Mouse (Mus musculus): ENCODE data around the gene Ykt6.
"Not testable (repeated sequence)": the region's sequence is repeated elsewhere in the genome, so short reads cannot be mapped to it uniquely, and the experiment has no call there.

Ykt6 gene

DNA sequence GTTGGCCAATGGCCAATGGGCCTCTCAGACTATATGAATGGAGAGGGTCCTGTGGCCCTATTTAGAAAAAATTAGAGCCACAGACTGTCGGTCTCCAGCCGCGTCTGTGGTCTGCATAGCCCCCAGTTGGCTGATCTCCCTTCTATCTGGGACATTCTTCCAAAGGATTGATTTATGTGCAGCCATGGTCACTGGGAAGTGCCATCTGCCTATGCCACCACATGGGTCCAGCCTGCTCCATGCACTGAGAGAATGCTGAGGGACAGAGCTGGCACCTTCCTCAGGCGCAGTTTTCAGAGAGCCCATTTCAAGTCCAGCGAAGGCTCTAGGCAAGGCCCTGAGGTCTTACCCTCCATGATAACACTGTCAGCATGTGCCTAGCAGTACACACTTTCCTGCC, 38.7 kb downstream of the Ykt6 start:
- Histone ChIP-seq H3K36me3 (ENCODE audit: control insufficient read depth, insufficient read depth, low read length, poor library complexity, severe bottlenecking) (no peaks in the 10 kb centered on the region), H3K27me3 (ENCODE audit: control insufficient read depth, insufficient read depth, low read length, poor library complexity, severe bottlenecking) (no peaks in the 10 kb centered on the region)
- no peak for DNase-seq (ENCODE audit: low read depth, low spot score)

DNA sequence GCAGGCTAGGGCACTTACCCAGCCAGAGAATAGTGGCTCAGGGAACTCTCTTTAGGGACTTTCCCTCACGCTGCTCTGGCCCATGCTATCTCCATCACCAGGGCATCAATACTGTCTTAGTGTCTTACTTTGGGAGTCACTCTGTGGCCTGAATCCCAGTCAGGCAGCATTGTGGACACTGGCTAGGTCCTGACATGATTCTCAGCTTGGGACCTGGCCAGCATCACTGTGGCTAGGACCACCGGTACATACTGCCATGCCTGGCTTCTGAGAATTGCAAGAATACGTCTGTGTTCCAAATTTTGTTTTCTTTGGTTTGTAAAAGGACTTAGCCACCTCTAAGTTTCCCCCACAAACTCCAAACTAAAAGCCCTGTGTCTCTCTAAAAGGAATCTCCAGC, 39.4 kb downstream of the Ykt6 start:
- DNase-seq (ENCODE audit: low read depth, low spot score), result no peak
- Histone ChIP-seq H3K27me3 (ENCODE audit: control insufficient read depth, insufficient read depth, low read length, poor library complexity, severe bottlenecking) (no peaks in the 10 kb centered on the region), H3K36me3 (ENCODE audit: control insufficient read depth, insufficient read depth, low read length, poor library complexity, severe bottlenecking) (no peaks in the 10 kb centered on the region)

DNA sequence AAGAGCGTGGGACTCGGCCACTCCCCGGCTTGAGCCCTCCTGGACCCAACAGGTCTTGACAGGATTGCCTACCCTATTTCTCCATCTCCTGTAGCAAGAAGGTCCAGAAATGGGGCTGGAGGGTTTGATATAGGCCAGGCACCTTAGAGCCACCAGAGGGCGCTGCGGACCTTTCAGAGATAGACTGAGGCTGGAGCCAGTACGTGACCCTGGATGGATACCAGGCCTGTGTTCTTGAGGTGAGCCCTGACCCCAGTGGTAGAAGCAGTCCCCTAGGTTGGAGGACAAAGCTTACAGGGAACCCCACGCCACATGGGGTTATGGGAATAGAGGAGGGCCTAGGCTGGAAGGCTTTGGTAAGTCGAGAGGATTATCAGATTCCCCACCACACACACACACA, 40.5 kb downstream of the Ykt6 start:
- DNase-seq (ENCODE audit: low read depth, low spot score), result peak; percentile 91
- H3K36me3 ChIP-seq (ENCODE audit: control insufficient read depth, insufficient read depth, low read length, poor library complexity, severe bottlenecking), result no peaks in the 10 kb centered on the region
- no peaks in the 10 kb centered on the region for H3K27me3 ChIP-seq (ENCODE audit: control insufficient read depth, insufficient read depth, low read length, poor library complexity, severe bottlenecking)

DNA sequence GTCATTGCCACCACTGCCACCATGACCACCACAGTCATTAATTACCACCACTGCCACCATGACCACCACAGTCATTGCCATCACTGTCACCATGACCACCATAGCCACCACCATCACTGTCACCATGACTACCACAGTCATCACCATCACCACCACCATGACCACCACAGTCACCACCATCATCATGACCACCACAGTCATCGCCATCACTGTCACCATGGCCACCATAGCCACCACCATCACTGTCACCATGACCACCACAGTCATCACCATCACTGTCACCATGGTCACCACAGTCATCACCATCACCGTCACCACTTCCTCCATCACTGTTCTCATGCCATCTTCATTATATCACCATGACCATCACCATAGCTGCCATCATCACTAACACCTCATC, 43.0 kb downstream of the Ykt6 start:
- H3K36me3 ChIP-seq (ENCODE audit: control insufficient read depth, insufficient read depth, low read length, poor library complexity, severe bottlenecking), result no peaks in the 10 kb centered on the region
- H3K27me3 ChIP-seq (ENCODE audit: control insufficient read depth, insufficient read depth, low read length, poor library complexity, severe bottlenecking), result no peaks in the 10 kb centered on the region
- DNase-seq (ENCODE audit: low read depth, low spot score), result peak; percentile 33

DNA sequence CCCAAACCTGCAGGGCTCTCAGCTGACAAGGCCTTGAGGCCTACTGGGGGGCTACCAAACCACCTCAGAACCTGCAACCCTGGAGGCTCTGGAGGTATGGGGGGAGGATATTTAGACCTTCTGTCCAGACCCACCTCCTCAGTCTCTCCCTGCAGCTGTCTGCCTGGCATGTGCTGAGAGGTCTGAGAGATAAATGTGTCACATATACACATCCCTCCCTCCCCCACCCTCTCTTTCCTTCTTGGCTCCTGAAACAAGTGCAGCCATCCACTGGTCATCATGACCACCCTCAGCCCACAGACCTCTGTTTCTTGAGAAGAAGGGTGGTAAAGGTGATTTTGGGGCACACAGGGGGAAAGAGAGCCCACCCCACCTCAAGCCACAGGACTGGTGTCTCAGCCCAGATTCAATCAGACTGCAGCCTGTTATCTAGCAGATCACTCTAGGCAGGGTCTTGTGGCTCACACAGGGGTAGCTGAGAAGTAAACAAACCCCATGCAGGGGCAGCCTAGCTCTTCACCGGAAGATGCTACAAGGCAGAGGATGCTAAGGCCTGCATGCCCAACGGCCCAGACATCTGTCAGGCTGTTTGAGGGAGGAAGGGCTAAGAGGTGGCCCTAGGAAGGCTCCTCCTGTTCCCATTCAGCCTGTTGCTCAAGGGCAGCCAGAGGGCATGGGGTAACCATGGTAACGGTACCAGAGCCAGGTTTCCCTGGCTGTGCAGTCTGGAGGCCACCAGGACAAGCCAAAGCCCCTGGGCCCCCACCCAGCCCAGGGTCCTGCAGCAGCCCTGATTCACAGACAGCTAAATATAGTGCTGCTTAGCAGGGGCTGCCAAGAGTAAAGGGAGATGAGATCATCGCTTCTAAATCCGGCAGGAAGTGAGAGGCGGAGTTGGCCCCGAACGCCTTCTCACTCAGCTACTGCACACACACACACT, 44.6 kb downstream of the Ykt6 start:
- H3K27me3 ChIP-seq (ENCODE audit: control insufficient read depth, insufficient read depth, low read length, poor library complexity, severe bottlenecking), result no peaks in the 10 kb centered on the region
- H3K36me3 ChIP-seq (ENCODE audit: control insufficient read depth, insufficient read depth, low read length, poor library complexity, severe bottlenecking), result no peaks in the 10 kb centered on the region
- DNase-seq (ENCODE audit: low read depth, low spot score), result peak; percentile 70

DNA sequence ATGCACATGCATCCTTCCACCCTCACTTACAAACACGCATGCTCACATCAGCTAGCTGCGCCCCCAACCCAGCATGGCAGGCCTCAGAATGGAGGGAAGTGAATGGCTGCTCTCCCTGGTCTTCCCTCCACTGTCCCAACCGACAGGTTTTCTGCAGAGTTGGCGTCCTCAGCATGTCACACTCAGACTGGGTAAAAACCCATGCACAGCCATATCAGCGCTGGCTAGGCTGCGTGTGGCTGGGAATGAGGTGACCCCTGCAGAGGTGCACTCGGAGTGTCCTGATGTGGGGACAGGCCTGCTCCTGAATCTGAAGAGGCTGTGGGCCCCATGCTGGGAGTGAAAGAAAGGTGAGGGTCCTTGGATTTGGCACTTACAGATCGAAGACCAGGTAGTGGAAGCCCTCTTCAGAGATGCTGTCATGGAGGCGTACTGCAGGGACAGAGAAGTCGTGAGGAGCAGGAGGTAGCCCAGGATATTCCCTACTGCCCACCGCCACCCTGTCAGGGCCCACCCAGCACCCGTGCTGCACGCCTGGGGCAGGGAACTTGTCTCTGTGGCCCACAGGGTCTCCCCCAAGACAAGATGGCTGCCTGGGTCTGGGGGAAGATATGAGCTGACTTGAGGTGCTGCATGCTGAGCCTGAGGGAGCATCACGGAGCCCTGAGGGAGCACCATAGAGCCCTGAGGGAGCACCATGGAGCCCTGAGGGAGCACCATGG, 45.6 kb downstream of the Ykt6 start:
- no peak for DNase-seq (ENCODE audit: low read depth, low spot score)
- Histone ChIP-seq H3K36me3 (ENCODE audit: control insufficient read depth, insufficient read depth, low read length, poor library complexity, severe bottlenecking) (no peaks in the 10 kb centered on the region), H3K27me3 (ENCODE audit: control insufficient read depth, insufficient read depth, low read length, poor library complexity, severe bottlenecking) (no peaks in the 10 kb centered on the region)

GRCm38 (mm10) chr11:6001981-6002649, 46.6 kb downstream of the Ykt6 start:
- no peak for DNase-seq (ENCODE audit: low read depth, low spot score)
- Histone ChIP-seq H3K36me3 (ENCODE audit: control insufficient read depth, insufficient read depth, low read length, poor library complexity, severe bottlenecking) (no peaks in the 10 kb centered on the region), H3K27me3 (ENCODE audit: control insufficient read depth, insufficient read depth, low read length, poor library complexity, severe bottlenecking) (no peaks in the 10 kb centered on the region)

DNA sequence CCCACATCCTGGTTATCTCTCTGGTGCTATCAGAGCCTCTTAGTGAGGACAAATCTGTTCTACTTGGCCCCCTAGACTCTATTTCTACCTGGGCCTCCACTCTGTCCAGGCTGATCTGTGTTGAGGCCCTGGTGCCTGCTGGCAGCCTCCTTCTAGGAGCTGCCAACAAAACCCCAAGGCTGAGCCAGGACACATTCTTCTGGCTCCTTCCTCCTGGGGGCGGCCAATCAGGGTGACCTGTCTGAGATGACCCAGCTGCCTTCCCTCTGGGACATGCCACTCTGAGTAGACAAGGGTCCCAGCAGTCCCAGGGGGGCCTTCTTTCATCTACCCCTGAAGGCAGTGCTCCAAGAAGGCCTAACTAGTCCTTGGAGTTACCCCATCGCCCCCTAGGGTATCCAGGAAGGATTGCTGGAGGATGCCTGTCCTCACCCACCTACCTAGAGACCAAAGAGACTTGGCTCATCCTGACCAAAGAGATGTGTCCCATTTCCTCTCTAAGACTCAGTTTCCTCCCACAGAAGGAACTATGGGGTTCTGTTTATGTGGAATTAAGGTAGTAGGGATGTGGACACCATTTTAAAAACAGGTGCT, 47.6 kb downstream of the Ykt6 start:
- Histone ChIP-seq H3K36me3 (ENCODE audit: control insufficient read depth, insufficient read depth, low read length, poor library complexity, severe bottlenecking) (no peaks in the 10 kb centered on the region), H3K27me3 (ENCODE audit: control insufficient read depth, insufficient read depth, low read length, poor library complexity, severe bottlenecking) (no peaks in the 10 kb centered on the region)
- DNase-seq (ENCODE audit: low read depth, low spot score), result no peak

DNA sequence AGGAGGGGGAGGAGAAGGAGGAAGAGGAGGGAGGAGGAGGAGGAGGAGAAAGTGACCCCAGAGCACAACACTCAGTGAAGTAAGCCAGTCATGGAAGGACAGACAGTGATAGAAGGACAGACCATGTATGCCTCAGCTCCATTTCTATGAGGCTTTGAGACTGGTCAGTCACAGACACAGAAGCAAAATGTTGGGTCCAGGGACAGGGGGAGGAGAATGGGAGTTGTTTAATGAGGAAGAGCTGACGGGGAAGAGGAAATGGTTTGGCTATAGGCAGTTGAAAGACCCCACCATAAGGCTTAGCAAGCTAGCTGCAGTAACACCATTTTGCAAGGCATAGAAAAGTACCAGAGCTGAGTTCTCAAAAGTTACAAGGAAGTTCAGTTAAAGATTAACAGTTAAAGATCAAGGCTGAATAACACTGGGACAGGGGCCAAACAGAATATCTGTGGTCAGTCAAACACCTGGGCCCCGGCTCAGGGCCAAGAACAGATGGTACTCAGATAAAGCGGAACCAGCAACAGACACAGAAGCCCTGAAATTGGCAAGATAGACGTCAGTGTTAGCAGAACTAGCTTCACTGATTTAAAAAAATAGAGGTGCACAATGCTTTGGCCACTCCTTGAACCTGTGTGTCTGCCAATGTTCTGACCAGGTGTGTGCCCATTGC, 50.0 kb downstream of the Ykt6 start:
- not testable (repeated sequence) for H3K27me3 ChIP-seq (ENCODE audit: control insufficient read depth, insufficient read depth, low read length, poor library complexity, severe bottlenecking); H3K36me3 ChIP-seq (ENCODE audit: control insufficient read depth, insufficient read depth, low read length, poor library complexity, severe bottlenecking)
- peak; percentile 35 for DNase-seq (ENCODE audit: low read depth, low spot score)

DNA sequence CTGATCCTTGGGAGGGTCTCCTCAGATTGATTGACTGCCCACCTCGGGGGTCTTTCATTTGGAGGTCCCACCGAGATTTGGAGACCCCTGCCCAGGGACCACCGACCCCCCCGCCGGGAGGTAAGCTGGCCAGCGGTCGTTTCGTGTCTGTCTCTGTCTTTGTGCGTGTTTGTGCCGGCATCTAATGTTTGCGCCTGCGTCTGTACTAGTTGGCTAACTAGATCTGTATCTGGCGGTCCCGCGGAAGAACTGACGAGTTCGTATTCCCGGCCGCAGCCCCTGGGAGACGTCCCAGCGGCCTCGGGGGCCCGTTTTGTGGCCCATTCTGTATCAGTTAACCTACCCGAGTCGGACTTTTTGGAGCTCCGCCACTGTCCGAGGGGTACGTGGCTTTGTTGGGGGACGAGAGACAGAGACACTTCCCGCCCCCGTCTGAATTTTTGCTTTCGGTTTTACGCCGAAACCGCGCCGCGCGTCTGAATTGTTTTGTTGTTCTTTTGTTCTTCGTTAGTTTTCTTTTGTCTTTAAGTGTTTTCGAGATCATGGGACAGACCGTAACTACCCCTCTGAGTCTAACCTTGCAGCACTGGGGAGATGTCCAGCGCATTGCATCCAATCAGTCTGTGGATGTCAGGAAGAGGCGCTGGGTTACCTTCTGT, 51.0 kb downstream of the Ykt6 start:
- not testable (repeated sequence) for H3K27me3 ChIP-seq (ENCODE audit: control insufficient read depth, insufficient read depth, low read length, poor library complexity, severe bottlenecking); DNase-seq (ENCODE audit: low read depth, low spot score); H3K36me3 ChIP-seq (ENCODE audit: control insufficient read depth, insufficient read depth, low read length, poor library complexity, severe bottlenecking)

- not testable (repeated sequence) for DNase-seq (ENCODE audit: low read depth, low spot score)
Observed at GRCm38 (mm10) chr11:6007010-6007778, 51.7 kb downstream of the Ykt6 start.

GRCm38 (mm10) chr11:6007779-6008128, 52.3 kb downstream of the Ykt6 start:
- not testable (repeated sequence) for DNase-seq (ENCODE audit: low read depth, low spot score); H3K36me3 ChIP-seq (ENCODE audit: control insufficient read depth, insufficient read depth, low read length, poor library complexity, severe bottlenecking); H3K27me3 ChIP-seq (ENCODE audit: control insufficient read depth, insufficient read depth, low read length, poor library complexity, severe bottlenecking)

More at GRCm38 (mm10) chr11:6007010-6007778, 51.7 kb downstream of the Ykt6 start:
- not testable (repeated sequence) for H3K27me3 ChIP-seq (ENCODE audit: control insufficient read depth, insufficient read depth, low read length, poor library complexity, severe bottlenecking); H3K36me3 ChIP-seq (ENCODE audit: control insufficient read depth, insufficient read depth, low read length, poor library complexity, severe bottlenecking)

DNA sequence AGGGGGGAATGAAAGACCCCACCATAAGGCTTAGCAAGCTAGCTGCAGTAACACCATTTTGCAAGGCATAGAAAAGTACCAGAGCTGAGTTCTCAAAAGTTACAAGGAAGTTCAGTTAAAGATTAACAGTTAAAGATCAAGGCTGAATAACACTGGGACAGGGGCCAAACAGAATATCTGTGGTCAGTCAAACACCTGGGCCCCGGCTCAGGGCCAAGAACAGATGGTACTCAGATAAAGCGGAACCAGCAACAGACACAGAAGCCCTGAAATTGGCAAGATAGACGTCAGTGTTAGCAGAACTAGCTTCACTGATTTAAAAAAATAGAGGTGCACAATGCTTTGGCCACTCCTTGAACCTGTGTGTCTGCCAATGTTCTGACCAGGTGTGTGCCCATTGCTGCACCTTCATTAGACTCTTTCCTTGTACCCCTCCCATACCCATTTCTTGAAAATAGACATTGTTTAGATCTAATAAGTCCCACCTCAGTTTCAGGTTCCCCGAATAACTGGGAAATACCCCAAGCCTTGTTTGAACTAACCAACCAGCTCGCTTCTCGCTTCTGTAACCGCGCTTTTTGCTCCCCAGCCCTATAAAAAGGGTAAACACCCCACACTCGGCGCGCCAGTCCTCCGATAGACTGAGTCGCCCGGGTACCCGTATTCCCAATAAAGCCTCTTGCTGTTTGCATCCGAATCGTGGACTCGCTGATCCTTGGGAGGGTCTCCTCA, 55.4 kb downstream of the Ykt6 start:
- H3K27me3 ChIP-seq (ENCODE audit: control insufficient read depth, insufficient read depth, low read length, poor library complexity, severe bottlenecking); DNase-seq (ENCODE audit: low read depth, low spot score); H3K36me3 ChIP-seq (ENCODE audit: control insufficient read depth, insufficient read depth, low read length, poor library complexity, severe bottlenecking): not testable (repeated sequence)

Data from splenic B cell, adult 2 months (primary cell).